Mouse (Mus musculus) stomach, embryonic 16.5 days (tissue): ENCODE measurements around the gene Gucd1. TPM values are rescaled to one million over a fixed set of nuclear protein-coding genes. Genes with fewer than 3 reads are reported as not detected.
"Not testable (repeated sequence)": the region's sequence is repeated elsewhere in the genome, so short reads cannot be mapped to it uniquely, and the experiment has no call there.

Experiments
- ATAC-seq: fragments of 200-750 bp; cut with Nextera tagmentation; 2 replicates; pipeline ENCODE4 v1.8.0; 2017; ENCODE audit warnings: moderate number of reproducible peaks, moderate TSS enrichment; ENCODE audit not compliant: insufficient read depth, low FRiP score
- H3K27ac ChIP-seq: fragments of 300-500 bp; sonication (generic); 2 replicates; pipeline ENCODE4 v1.5.1; 2014; ENCODE audit warnings: low read length
- H3K27me3 ChIP-seq: fragments of 300-500 bp; sonication (generic); 2 replicates; pipeline ENCODE4 v1.6.1; 2014; ENCODE audit warnings: low read length, control low read depth, mixed read lengths; ENCODE audit not compliant: control insufficient read depth, insufficient read depth
- H3K36me3 ChIP-seq: fragments of 300-500 bp; sonication (generic); 2 replicates; pipeline ENCODE4 v1.6.1; 2014; ENCODE audit warnings: low read length; ENCODE audit not compliant: control insufficient read depth, insufficient read depth
- H3K4me1 ChIP-seq: fragments of 300-500 bp; sonication (generic); 2 replicates; pipeline ENCODE4 v1.6.1; 2014; ENCODE audit warnings: low read length, control low read depth, mixed read lengths; ENCODE audit not compliant: control insufficient read depth, insufficient read depth
- H3K4me2 ChIP-seq: fragments of 300-500 bp; sonication (generic); 2 replicates; pipeline ENCODE4 v1.6.1; 2014; ENCODE audit warnings: low read depth, low read length, mixed read lengths
- H3K4me3 ChIP-seq: fragments of 300-500 bp; sonication (generic); replicated peaks from 2 replicates; pipeline ENCODE4 v1.5.1; 2014; ENCODE audit warnings: mild to moderate bottlenecking, low read length
- H3K9ac ChIP-seq: fragments of 300-500 bp; sonication (generic); 2 replicates; pipeline ENCODE4 v1.6.1; 2014; ENCODE audit warnings: low read length
- H3K9me3 ChIP-seq: fragments of 300-500 bp; sonication (generic); replicated peaks from 2 replicates; pipeline ENCODE4 v1.6.1; 2016; ENCODE audit warnings: low read length, control low read depth; ENCODE audit not compliant: control insufficient read depth
- WGBS: fragments of 180-500 bp; shearing (Covaris S2); extraction: QIAGEN DNeasy Blood & Tissue Kit; methylation state at CpG from one replicate; pipeline ENCODE4 v1.1.7; 2014; 5-methylcytosine and 5-hydroxymethylcytosine counted together
- polyA plus RNA-seq: library from polyadenylated mRNA; unstranded; fragments of >200 nt; fragmentation: Nextera tagmentation; extraction: Ambion mirVana; gene quantifications from 2 replicates; pipeline ENCODE4 v1.2.1, GENCODE M21; 2015

Gene Gucd1
- polyA plus RNA-seq, 1 experiment from 2014 or later, result 24.7 TPM

DNA sequence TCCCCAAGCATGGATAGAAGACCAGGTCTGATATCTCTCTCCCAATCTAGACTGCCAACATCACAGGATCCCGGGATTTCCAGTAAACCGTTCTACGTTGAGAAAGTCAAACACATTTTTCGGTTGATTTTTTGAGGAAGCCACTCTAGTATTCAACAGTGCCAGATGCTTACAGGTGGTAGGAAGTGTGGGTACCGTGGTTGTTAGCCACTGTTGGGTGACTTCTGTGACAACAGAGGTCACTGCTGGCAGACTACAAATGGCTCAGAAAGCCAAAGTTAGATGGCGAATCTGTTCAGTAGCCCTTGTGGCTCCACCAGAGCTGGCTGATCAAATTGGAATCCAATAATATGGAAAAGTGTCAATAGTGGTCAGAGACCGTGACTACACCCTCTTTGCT lies 14.1 kb downstream of the Gucd1 start:
- no peak overlapping the region for H3K4me2 ChIP-seq
- H3K36me3 ChIP-seq, result 0 out of 2 replicates have a peak, but pooled peaks cover 8% of the 10 kb centered on the region
- H3K27me3 ChIP-seq, result no peaks in the 10 kb centered on the region
- ATAC-seq, result no peak
- H3K4me1 ChIP-seq, result no peaks in the 10 kb centered on the region; the same call in 1 of the 2 replicates
- no peak overlapping the region for H3K9ac ChIP-seq
- peaks cover 3% of the 10 kb centered on the region; the same call in 1 of the 2 replicates for H3K9me3 ChIP-seq
- H3K27ac ChIP-seq, result no peak overlapping the region
- WGBS, result 90% methylated on average over 7 of the region's 7 CpGs
- H3K4me3 ChIP-seq, result no peak overlapping the region

DNA sequence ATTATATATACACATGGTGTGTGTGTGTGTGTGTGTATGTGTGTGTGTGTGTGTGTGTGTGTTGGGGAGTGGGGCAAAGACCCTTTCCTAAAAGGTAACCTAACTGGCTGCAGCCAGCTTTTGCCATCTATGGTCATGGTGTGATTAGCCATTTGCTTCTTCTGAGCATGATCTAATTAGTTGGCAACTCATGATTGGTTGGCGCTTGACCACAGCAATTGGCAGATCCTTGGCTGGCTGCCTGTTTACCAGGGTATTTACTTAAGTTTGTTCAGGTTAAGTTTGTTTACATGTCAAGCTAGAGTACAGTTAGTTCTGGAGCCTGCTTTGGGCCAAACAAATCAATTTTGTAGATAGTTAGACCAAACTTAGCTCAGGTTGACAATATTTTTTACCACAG lies 16.1 kb downstream of the Gucd1 start:
- no peaks in the 10 kb centered on the region for H3K36me3 ChIP-seq

DNA sequence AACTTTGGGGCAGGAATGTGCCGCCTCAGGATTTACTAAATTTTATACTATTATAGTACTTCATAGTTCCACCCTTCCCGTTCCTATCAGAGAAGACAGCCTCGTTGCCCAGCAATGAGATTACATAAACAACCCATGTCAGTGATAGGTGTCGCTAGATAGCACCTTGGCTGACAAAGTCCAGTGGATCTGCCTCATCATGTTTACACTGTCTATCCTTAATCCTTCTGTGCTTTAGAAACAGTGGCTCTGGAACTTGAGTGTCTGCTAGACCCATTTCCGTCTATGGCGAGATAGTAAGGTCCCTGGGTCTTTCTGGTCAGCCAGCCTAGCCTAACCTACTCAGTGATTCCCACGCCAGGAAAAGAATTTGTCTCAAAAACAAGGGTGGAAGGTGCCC lies 17.4 kb downstream of the Gucd1 start:
- WGBS, result 48% methylated on average over 7 of the region's 7 CpGs
- no peak overlapping the region for H3K27ac ChIP-seq

More for the DNA sequence above, 16.1 kb downstream of the Gucd1 start:
- Histone ChIP-seq H3K4me3 (no peak overlapping the region), H3K4me2 (no peak overlapping the region), H3K27ac (no peak overlapping the region), H3K9ac (no peak overlapping the region), H3K9me3 (peaks cover 3% of the 10 kb centered on the region; the same call in 1 of the 2 replicates), H3K4me1 (no peaks in the 10 kb centered on the region; the same call in 1 of the 2 replicates), H3K27me3 (no peaks in the 10 kb centered on the region)
- ATAC-seq, result no peak
- WGBS, result 94% methylated on average over 1 of the region's 1 CpGs

DNA sequence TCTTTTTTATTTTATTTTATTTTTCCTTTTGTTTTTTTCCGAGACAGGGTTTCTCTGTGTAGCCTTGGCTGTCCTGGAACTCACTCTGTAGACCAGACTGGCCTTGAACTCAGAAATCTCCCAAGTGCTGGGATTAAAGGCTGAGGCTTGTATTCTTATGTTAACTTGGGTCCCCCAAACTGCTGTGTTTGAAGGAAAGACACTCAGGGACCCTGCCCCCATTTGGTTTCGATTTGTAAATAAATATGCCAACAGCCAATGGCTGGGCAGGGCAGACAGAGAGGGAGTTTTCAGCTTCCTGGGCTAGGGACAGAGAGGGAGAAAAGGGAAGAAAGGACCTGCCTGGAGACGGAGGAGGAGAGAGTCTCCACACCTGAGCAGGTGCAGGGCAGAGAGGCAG lies 18.0 kb downstream of the Gucd1 start:
- ATAC-seq, result no peak
- Histone ChIP-seq H3K4me1 (no peaks in the 10 kb centered on the region; the same call in 1 of the 2 replicates), H3K9ac (no peak overlapping the region), H3K27ac (no peak overlapping the region), H3K27me3 (no peaks in the 10 kb centered on the region), H3K9me3 (peaks cover 3% of the 10 kb centered on the region; the same call in 1 of the 2 replicates), H3K36me3 (no peaks in the 10 kb centered on the region), H3K4me2 (no peak overlapping the region), H3K4me3 (no peak overlapping the region)
- WGBS, result 54% methylated on average over 3 of the region's 3 CpGs

More for the DNA sequence above, 17.4 kb downstream of the Gucd1 start:
- no peak for ATAC-seq
- H3K27me3 ChIP-seq, result no peaks in the 10 kb centered on the region
- H3K9me3 ChIP-seq, result peaks cover 3% of the 10 kb centered on the region; the same call in 1 of the 2 replicates
- H3K4me2 ChIP-seq, result no peak overlapping the region
- H3K4me3 ChIP-seq, result no peak overlapping the region
- H3K36me3 ChIP-seq, result no peaks in the 10 kb centered on the region
- no peaks in the 10 kb centered on the region; the same call in 1 of the 2 replicates for H3K4me1 ChIP-seq
- no peak overlapping the region for H3K9ac ChIP-seq

DNA sequence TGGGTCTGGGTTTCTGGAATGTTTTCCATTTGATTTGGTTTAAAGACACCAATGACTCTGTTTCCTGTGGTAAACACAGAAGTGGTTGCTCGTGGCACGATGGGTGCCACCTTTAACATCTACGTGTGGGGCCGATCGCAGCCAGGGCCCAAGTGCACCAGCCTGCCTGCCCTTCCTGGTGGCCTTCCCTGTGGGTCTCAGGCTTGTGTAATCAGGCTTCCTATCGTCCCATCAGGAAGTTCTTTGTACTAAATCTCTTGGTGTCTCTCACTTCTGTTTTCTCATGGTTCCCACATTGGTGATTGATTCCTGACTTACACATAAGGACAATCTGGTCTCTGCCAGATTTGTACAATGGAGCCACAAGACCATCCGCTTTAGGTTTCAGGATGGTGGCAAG lies 18.6 kb downstream of the Gucd1 start:
- not testable (repeated sequence) for H3K4me3 ChIP-seq, H3K4me1 ChIP-seq, H3K9ac ChIP-seq, H3K9me3 ChIP-seq, H3K27ac ChIP-seq, H3K27me3 ChIP-seq, H3K36me3 ChIP-seq, ATAC-seq, H3K4me2 ChIP-seq
- WGBS, result 80% methylated on average over 7 of the region's 7 CpGs

DNA sequence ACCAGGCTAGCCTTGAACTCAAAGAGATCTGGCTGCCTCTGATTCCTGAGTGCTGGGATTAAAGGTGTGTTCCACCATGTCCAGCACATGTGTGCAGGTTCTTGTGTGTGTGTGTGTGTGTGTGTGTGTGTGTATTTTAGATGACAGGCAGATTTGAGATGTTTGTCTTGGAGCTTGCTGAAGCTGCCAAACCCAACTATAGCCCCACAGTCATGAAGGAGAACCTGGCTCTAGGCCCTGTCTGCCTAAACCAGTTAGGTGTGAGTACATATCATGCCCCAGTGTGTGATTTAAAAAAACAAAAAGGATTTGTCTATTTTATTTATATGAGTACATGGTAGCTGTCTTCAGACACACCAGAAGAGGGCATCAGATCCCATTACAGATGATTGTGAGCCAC lies 21.9 kb downstream of the Gucd1 start:
- Histone ChIP-seq H3K27me3 (no peaks in the 10 kb centered on the region), H3K9me3 (no peaks in the 10 kb centered on the region), H3K4me3 (no peak overlapping the region), H3K4me1 (no peaks in the 10 kb centered on the region), H3K27ac (no peak overlapping the region), H3K4me2 (no peak overlapping the region), H3K36me3 (no peaks in the 10 kb centered on the region), H3K9ac (no peak overlapping the region)
- ATAC-seq, result no peak

DNA sequence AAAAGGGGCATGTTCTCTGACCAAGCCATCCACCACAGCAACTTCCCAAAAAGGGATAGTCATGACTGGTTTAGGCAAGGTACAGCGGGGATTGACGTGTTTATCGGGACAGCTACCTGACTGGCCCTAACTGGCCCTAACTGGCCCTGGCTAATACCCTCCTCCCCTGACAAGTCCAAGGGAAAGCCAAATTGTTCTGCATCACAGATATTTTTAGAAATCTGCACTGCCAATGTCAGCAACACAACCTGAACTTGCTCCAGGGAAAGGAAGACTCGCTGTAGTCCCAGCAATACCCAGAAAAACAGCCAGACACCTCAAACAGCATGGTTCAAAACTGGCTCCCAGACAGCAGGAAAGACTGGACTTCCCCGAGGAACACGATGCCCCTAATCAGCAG lies 22.5 kb downstream of the Gucd1 start:
- H3K4me1 ChIP-seq, result no peaks in the 10 kb centered on the region
- no peak overlapping the region for H3K27ac ChIP-seq
- H3K4me3 ChIP-seq, result no peak overlapping the region
- no peak overlapping the region for H3K4me2 ChIP-seq
- H3K9me3 ChIP-seq, result no peaks in the 10 kb centered on the region
- no peaks in the 10 kb centered on the region for H3K36me3 ChIP-seq
- no peak overlapping the region for H3K9ac ChIP-seq
- no peak for ATAC-seq
- 61% methylated on average over 6 of the region's 6 CpGs for WGBS
- H3K27me3 ChIP-seq, result no peaks in the 10 kb centered on the region

DNA sequence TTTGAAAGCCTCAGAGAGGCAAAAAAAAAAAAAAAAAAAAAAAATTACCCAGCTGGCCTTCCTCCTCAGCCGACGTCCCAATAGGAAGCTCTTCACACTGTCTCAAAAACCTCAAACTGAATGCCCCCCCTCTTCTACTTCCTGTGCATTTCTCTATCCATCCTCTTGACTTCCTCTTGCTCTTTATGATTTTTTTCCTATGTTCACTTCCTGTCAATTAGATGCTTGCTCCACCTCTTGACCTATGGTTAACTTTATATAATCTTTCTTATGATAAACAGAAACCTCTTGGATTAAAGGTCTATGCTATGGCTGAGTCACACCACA lies 25.9 kb downstream of the Gucd1 start:
- no peak for ATAC-seq
- Histone ChIP-seq H3K27ac (no peak overlapping the region), H3K9ac (no peak overlapping the region), H3K36me3 (no peaks in the 10 kb centered on the region), H3K4me3 (no peak overlapping the region), H3K4me2 (no peak overlapping the region), H3K9me3 (no peaks in the 10 kb centered on the region), H3K27me3 (no peaks in the 10 kb centered on the region), H3K4me1 (no peaks in the 10 kb centered on the region)
- 40% methylated on average over 2 of the region's 2 CpGs for WGBS

DNA sequence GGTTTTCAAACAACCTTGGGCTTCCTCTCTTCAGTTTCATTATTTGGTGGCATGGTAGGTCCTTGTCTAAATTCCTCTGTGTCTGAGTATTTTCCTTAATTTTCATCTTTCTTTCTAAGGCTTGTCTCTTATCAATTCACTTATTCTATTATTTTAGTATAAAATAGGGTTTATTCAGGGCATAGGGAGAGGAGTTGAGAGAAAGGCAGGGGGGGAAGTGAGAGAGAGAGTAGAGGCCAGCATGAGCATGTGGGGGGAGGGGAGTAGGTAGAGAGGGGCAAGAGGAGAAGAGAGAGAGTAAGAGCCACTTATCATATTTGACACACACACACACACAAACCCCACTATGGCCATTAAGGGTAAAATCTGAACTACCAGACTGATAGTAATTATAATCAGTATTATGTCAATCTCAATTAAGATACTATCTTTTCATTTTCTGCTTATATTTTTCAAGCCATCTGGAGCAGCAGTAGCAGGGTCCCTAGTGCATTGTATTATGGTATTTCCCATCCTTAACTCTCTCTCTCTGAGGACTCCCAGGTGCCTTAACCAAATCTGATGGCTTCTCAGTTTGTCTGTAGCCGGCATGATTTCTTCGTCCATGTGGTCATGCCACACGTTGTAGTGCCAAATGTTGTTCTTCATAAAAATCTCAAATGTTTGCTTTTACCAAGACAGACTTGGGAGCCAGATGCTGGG lies 26.4 kb downstream of the Gucd1 start:
- WGBS, result 70% methylated on average over 3 of the region's 3 CpGs
- H3K4me3 ChIP-seq, result no peak overlapping the region
- no peaks in the 10 kb centered on the region for H3K4me1 ChIP-seq
- no peaks in the 10 kb centered on the region for H3K9me3 ChIP-seq
- no peak overlapping the region for H3K4me2 ChIP-seq
- ATAC-seq, result no peak
- H3K27ac ChIP-seq, result no peak overlapping the region
- H3K36me3 ChIP-seq, result no peaks in the 10 kb centered on the region
- no peaks in the 10 kb centered on the region for H3K27me3 ChIP-seq
- H3K9ac ChIP-seq, result no peak overlapping the region
